Mouse (Mus musculus) intestine, embryonic 14.5 days (tissue): ENCODE results near the gene Sprr2i. TPM values are rescaled to one million over a fixed set of nuclear protein-coding genes. Genes with fewer than 3 reads are reported as not detected.

Experiments used
- ATAC-seq: fragments of 200-750 bp; cut with Nextera tagmentation; replicated peaks from 2 replicates; pipeline ENCODE4 v1.8.0; 2017; ENCODE audit warnings: low read depth, moderate number of reproducible peaks, moderate TSS enrichment, moderate library complexity; ENCODE audit not compliant: low FRiP score, low TSS enrichment
- DNase-seq: peaks from one replicate; pipeline ENCODE4 v3.0.0-alpha.2; 2018; ENCODE audit warnings: low spot score
- H3K27ac ChIP-seq: fragments of 300-500 bp; sonication (generic); 2 replicates; pipeline ENCODE4 v1.5.1; 2014; ENCODE audit warnings: low read depth, mild to moderate bottlenecking, control low read depth
- H3K27me3 ChIP-seq: fragments of 300-500 bp; sonication (generic); replicated peaks from 2 replicates; pipeline ENCODE4 v1.6.1; 2014; ENCODE audit warnings: low read length, control low read depth; ENCODE audit not compliant: control insufficient read depth, insufficient read depth
- H3K36me3 ChIP-seq: fragments of 300-500 bp; sonication (generic); 2 replicates; pipeline ENCODE4 v1.6.1; 2014; ENCODE audit warnings: low read length, control low read depth; ENCODE audit not compliant: control insufficient read depth, insufficient read depth
- H3K4me1 ChIP-seq: fragments of 300-500 bp; sonication (generic); replicated peaks from 2 replicates; pipeline ENCODE4 v1.6.1; 2014; ENCODE audit warnings: low read length, control low read depth, mixed read lengths; ENCODE audit not compliant: control insufficient read depth, insufficient read depth
- H3K4me2 ChIP-seq: fragments of 300-500 bp; sonication (generic); 2 replicates; pipeline ENCODE4 v1.6.1; 2014; ENCODE audit warnings: low read length
- H3K4me3 ChIP-seq: fragments of 300-500 bp; sonication (generic); 2 replicates; pipeline ENCODE4 v1.5.1; 2014; ENCODE audit warnings: low read depth, low read length, control low read depth, mixed read lengths
- H3K9ac ChIP-seq: fragments of 300-500 bp; sonication (generic); 2 replicates; pipeline ENCODE4 v1.6.1; 2014; ENCODE audit warnings: mild to moderate bottlenecking, low read length
- H3K9me3 ChIP-seq: fragments of 300-500 bp; sonication (generic); 2 replicates; pipeline ENCODE4 v1.6.1; 2016; ENCODE audit warnings: low read length, control low read depth; ENCODE audit not compliant: control insufficient read depth
- WGBS: fragments of 180-500 bp; shearing (Covaris S2); extraction: QIAGEN DNeasy Blood & Tissue Kit; methylation state at CpG from one replicate; pipeline ENCODE4 v1.1.7; 2014; 5-methylcytosine and 5-hydroxymethylcytosine counted together
- polyA plus RNA-seq: library from polyadenylated mRNA; unstranded; fragments of >200 nt; fragmentation: Nextera tagmentation; extraction: Ambion mirVana; gene quantifications from 2 replicates; pipeline ENCODE4 v1.2.1, GENCODE M21; 2014

Sprr2i gene
- polyA plus RNA-seq, 1 experiment from 2014 or later, result not detected

DNA sequence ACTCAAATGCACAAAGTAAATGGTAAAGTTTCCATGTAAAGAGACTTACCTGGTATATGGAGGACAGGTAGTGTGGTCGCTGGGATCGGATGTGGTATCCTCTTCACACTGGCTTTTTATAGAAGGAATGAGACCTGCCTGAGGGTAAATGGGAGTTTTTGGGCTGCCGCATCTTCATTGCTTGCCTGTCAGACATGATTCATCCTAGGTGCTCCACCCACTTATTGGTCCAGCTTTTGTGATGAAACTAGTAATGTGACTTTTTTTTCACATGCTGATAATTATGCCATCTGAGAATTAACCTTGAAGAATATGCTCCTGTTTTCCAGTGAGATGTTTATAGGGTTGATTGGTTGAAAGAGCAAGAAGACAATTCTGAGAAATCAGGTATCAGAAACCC lies 30.9 kb downstream of the Sprr2i start, which contains the start of gene Sprr1b:
Gene Sprr1b, minus strand, starts transcription at position 101 of the 400 bp plus-strand sequence.
- Histone ChIP-seq H3K9me3 (no peaks in the 10 kb centered on the region), H3K4me1 (no peaks in the 10 kb centered on the region), H3K27me3 (no peaks in the 10 kb centered on the region), H3K4me3 (no peak within 1 kb of the TSS), H3K4me2 (no peak within 1 kb of the TSS), H3K27ac (no peak within 1 kb of the TSS), H3K36me3 (no peaks in the 10 kb centered on the region), H3K9ac (no peak within 1 kb of the TSS)
- WGBS, result 89% methylated on average over 3 of the region's 3 CpGs
- ATAC-seq (no peak), DNase-seq (no peak)

GRCm38 (mm10) chr3:92440177-92440576 lies 32.4 kb downstream of the Sprr2i start:
- Histone ChIP-seq H3K4me3 (no peak overlapping the region), H3K9me3 (no peaks in the 10 kb centered on the region), H3K27ac (no peak overlapping the region), H3K4me1 (no peaks in the 10 kb centered on the region), H3K27me3 (no peaks in the 10 kb centered on the region), H3K36me3 (no peaks in the 10 kb centered on the region), H3K9ac (no peak overlapping the region), H3K4me2 (no peak overlapping the region)
- no peak for DNase-seq
- ATAC-seq, result no peak
- WGBS, result 88% methylated on average over 3 of the region's 3 CpGs

GRCm38 (mm10) chr3:92455151-92455550 lies 47.4 kb downstream of the Sprr2i start:
- Histone ChIP-seq H3K36me3 (no peaks in the 10 kb centered on the region), H3K9ac (no peak overlapping the region), H3K4me2 (no peak overlapping the region), H3K9me3 (no peaks in the 10 kb centered on the region), H3K4me3 (no peak overlapping the region), H3K27ac (no peak overlapping the region), H3K27me3 (no peaks in the 10 kb centered on the region), H3K4me1 (no peaks in the 10 kb centered on the region)
- ATAC-seq, result no peak
- no peak for DNase-seq
- WGBS, result 75% methylated on average over 5 of the region's 5 CpGs

DNA sequence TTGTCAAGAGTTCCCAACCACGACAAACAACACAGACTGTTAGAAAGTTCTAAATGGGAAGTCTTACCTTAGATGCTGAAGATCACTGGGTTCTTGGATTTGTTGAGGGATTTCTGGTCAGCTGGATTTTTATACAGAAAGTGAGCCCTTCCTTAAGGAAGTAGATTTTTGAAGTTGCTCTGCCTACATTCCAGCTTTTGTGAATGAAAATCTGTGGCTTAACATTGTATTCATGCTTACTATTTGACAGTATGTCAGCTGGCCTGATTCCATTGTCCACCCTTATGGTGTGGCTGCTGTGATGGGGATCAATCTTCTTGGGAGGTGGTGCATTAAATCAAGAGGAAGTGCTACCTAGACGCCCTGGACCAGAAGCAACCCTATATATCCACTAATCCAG lies 50.8 kb downstream of the Sprr2i start, which contains the start of gene Sprr3:
Gene Sprr3, minus strand, starts transcription at position 101 of the 400 bp plus-strand sequence.
- Histone ChIP-seq H3K4me3 (no peak within 1 kb of the TSS), H3K27ac (no peak within 1 kb of the TSS), H3K4me1 (no peaks in the 10 kb centered on the region), H3K9me3 (no peaks in the 10 kb centered on the region), H3K27me3 (no peaks in the 10 kb centered on the region), H3K36me3 (no peaks in the 10 kb centered on the region), H3K9ac (no peak within 1 kb of the TSS), H3K4me2 (no peak within 1 kb of the TSS)
- no peak for ATAC-seq
- DNase-seq, result no peak
- 72% methylated on average over 2 of the region's 2 CpGs for WGBS

Other genes with a start within 250 kb of the Sprr2i start
- 0.66 and 0.74 TPM in 2 replicates for gene Sprr2a1, start 192.2 kb upstream of the Sprr2i start, polyA plus RNA-seq
- gene Sprr2a2, start 192.1 kb upstream of the Sprr2i start, polyA plus RNA-seq, result 30.5 and 45.1 TPM in 2 replicates
- gene Sprr2a3, start 122.6 kb upstream of the Sprr2i start, polyA plus RNA-seq, result 3.8 and 6.4 TPM in 2 replicates
- gene Sprr2b, start 91.4 kb upstream of the Sprr2i start, polyA plus RNA-seq, result not detected in 2 replicates
- gene Sprr2d, start 68.9 kb upstream of the Sprr2i start, polyA plus RNA-seq, result not detected in 2 replicates
- gene Sprr2e, start 55.8 kb upstream of the Sprr2i start, polyA plus RNA-seq, result not detected in 2 replicates
- not detected in 2 replicates for gene Sprr2f, start 42.8 kb upstream of the Sprr2i start, polyA plus RNA-seq
- gene Sprr2h, start 22.3 kb upstream of the Sprr2i start, polyA plus RNA-seq, result not detected in 2 replicates
- gene Sprr2j-ps, start 10.1 kb downstream of the Sprr2i start, polyA plus RNA-seq, result not detected in 2 replicates
- 3.7 and 5.1 TPM in 2 replicates for gene Gm9774, start 21.4 kb downstream of the Sprr2i start, polyA plus RNA-seq
- gene Sprr2k, start 24.6 kb downstream of the Sprr2i start, polyA plus RNA-seq, result 0.30 and 0.31 TPM in 2 replicates
- not detected in 2 replicates for gene Sprr1b, start 30.8 kb downstream of the Sprr2i start, polyA plus RNA-seq
- not detected in 2 replicates for gene Sprr3, start 50.7 kb downstream of the Sprr2i start, polyA plus RNA-seq
- gene Sprr1a, start 77.9 kb downstream of the Sprr2i start, polyA plus RNA-seq, result 1.0 and 1.5 TPM in 2 replicates
- gene Sprr4, start 92.5 kb downstream of the Sprr2i start, polyA plus RNA-seq, result not detected in 2 replicates
- not detected in 2 replicates for gene 2310046K23Rik, start 126.5 kb downstream of the Sprr2i start, polyA plus RNA-seq
- gene Ivl, start 165.7 kb downstream of the Sprr2i start, polyA plus RNA-seq, result 0.27 TPM in 1 of 2 replicates, not detected in the other
- not detected in 2 replicates for gene Smcp, start 181.0 kb downstream of the Sprr2i start, polyA plus RNA-seq
- gene 2210017I01Rik, start 199.5 kb downstream of the Sprr2i start, polyA plus RNA-seq, result not detected in 2 replicates
- not detected in 2 replicates for gene Lce6a, start 213.7 kb downstream of the Sprr2i start, polyA plus RNA-seq
- not detected in 2 replicates for gene Lce1a1, start 240.3 kb downstream of the Sprr2i start, polyA plus RNA-seq
- gene Lce1b, start 248.9 kb downstream of the Sprr2i start, polyA plus RNA-seq, result not detected in 2 replicates